Mouse (Mus musculus): ENCODE measurements around the gene Klk1b27. TPM values are rescaled to one million over a fixed set of nuclear protein-coding genes. Genes with fewer than 3 reads are reported as not detected.
"Not testable (repeated sequence)": the region's sequence is repeated elsewhere in the genome, so short reads cannot be mapped to it uniquely, and the experiment has no call there.

Klk1b27 gene
- 1.5 and 26.9 TPM in 2 replicates for polyA plus RNA-seq (2012; rRNA removed)

- DNase-seq (ENCODE audit: low read depth) = not testable (repeated sequence)
These were observed at the start of gene Klk1b27 for GRCm38 (mm10) chr7:44051990-44052389. TSS of gene Klk1b27 (plus strand) at chr7:44052290.

- no peak for DNase-seq (ENCODE audit: low read depth)
These were observed 47.2 kb upstream of the Klk1b27 start for GRCm38 (mm10) chr7:44004847-44005246.

- DNase-seq (ENCODE audit: low read depth) = not testable (repeated sequence)
These were observed 40.2 kb upstream of the Klk1b27 start, which contains the start of gene Klk1b26 for GRCm38 (mm10) chr7:44011868-44012267. TSS of gene Klk1b26 (plus strand) at chr7:44012168.

GRCm38 (mm10) chr7:44014666-44015065 is 37.4 kb upstream of the Klk1b27 start:
- DNase-seq (ENCODE audit: low read depth) = not testable (repeated sequence)

- no peak for DNase-seq (ENCODE audit: low read depth)
These were observed 37.0 kb upstream of the Klk1b27 start for GRCm38 (mm10) chr7:44015071-44015470.

GRCm38 (mm10) chr7:44072117-44072516 is 20.0 kb downstream of the Klk1b27 start:
- no peak for DNase-seq (ENCODE audit: low read depth)

GRCm38 (mm10) chr7:44077703-44078102 is 25.6 kb downstream of the Klk1b27 start:
- no peak for DNase-seq (ENCODE audit: low read depth)

- no peak for DNase-seq (ENCODE audit: low read depth)
These were observed 44.0 kb downstream of the Klk1b27 start for GRCm38 (mm10) chr7:44096111-44096510.

GRCm38 (mm10) chr7:44102028-44102427 is 49.9 kb downstream of the Klk1b27 start, which contains the start of gene Klk1b21:
TSS of gene Klk1b21 (plus strand) at chr7:44102328.
- not testable (repeated sequence) for DNase-seq (ENCODE audit: low read depth)

Other genes starting within 250 kb of the Klk1b27 start
- gene Klk7, start 241.0 kb upstream of the Klk1b27 start, polyA plus RNA-seq (2012; rRNA removed) = not detected in 2 replicates
- not detected in 2 replicates for gene Klk6, start 227.8 kb upstream of the Klk1b27 start, polyA plus RNA-seq (2012; rRNA removed)
- gene Klk5, start 210.3 kb upstream of the Klk1b27 start, polyA plus RNA-seq (2012; rRNA removed) = not detected in 2 replicates
- gene Klk4, start 171.1 kb upstream of the Klk1b27 start, polyA plus RNA-seq (2012; rRNA removed) = not detected in 2 replicates
- gene Klk15, start 118.5 kb upstream of the Klk1b27 start, polyA plus RNA-seq (2012; rRNA removed) = not detected in 2 replicates
- 0.57 and 0.96 TPM in 2 replicates for gene Klk1b8, start 101.6 kb upstream of the Klk1b27 start, polyA plus RNA-seq (2012; rRNA removed)
- not detected in 2 replicates for gene Klk1b1, start 85.5 kb upstream of the Klk1b27 start, polyA plus RNA-seq (2012; rRNA removed)
- not detected in 2 replicates for gene Klk1b9, start 76.2 kb upstream of the Klk1b27 start, polyA plus RNA-seq (2012; rRNA removed)
- 0.25 and 0.66 TPM in 2 replicates for gene Klk1b11, start 56.4 kb upstream of the Klk1b27 start, polyA plus RNA-seq (2012; rRNA removed)
- gene Klk1b26, start 40.1 kb upstream of the Klk1b27 start, polyA plus RNA-seq (2012; rRNA removed) = 0.81 and 1.6 TPM in 2 replicates
- 0.23 and 0.51 TPM in 2 replicates for gene Klk1b21, start 50.0 kb downstream of the Klk1b27 start, polyA plus RNA-seq (2012; rRNA removed)
- 16.3 TPM in 1 of 2 replicates, not detected in the other for gene Klk1b22, start 60.4 kb downstream of the Klk1b27 start, polyA plus RNA-seq (2012; rRNA removed)
- gene Klk1b16, start 84.5 kb downstream of the Klk1b27 start, polyA plus RNA-seq (2012; rRNA removed) = not detected in 2 replicates
- gene Klk1b24, start 135.9 kb downstream of the Klk1b27 start, polyA plus RNA-seq (2012; rRNA removed) = 0.51 and 0.88 TPM in 2 replicates
- gene Klk1b3, start 145.9 kb downstream of the Klk1b27 start, polyA plus RNA-seq (2012; rRNA removed) = 0.38 and 0.43 TPM in 2 replicates
- not detected in 2 replicates for gene Klk1b4, start 155.1 kb downstream of the Klk1b27 start, polyA plus RNA-seq (2012; rRNA removed)
- 2.7 and 3.2 TPM in 2 replicates for gene Klk1b5, start 163.7 kb downstream of the Klk1b27 start, polyA plus RNA-seq (2012; rRNA removed)
- 0.71 and 1.8 TPM in 2 replicates for gene Klk1, start 173.1 kb downstream of the Klk1b27 start, polyA plus RNA-seq (2012; rRNA removed)
- gene Gm36864, start 183.9 kb downstream of the Klk1b27 start, polyA plus RNA-seq (2012; rRNA removed) = 0.24 TPM in 1 of 2 replicates, not detected in the other
- 4.4 and 7.6 TPM in 2 replicates for gene 1700028J19Rik, start 194.4 kb downstream of the Klk1b27 start, polyA plus RNA-seq (2012; rRNA removed)
- 107 and 113 TPM in 2 replicates for gene 2410002F23Rik, start 194.4 kb downstream of the Klk1b27 start, polyA plus RNA-seq (2012; rRNA removed)
- gene Acp4, start 205.1 kb downstream of the Klk1b27 start, polyA plus RNA-seq (2012; rRNA removed) = 0.16 TPM in 1 of 2 replicates, not detected in the other
- 16.9 and 20.7 TPM in 2 replicates for gene Gm15517, start 209.2 kb downstream of the Klk1b27 start, polyA plus RNA-seq (2012; rRNA removed)